In genomic region chr17:21536676-21537075, GRCm38 (mm10) we compare ENCODE assay signal across 14 mouse cellular contexts. TPM values are rescaled to one million over a fixed set of nuclear protein-coding genes. Genes with fewer than 3 reads are reported as not detected.
DNase-seq lines count a peak whose midpoint lies in the region; ATAC-seq and TF ChIP-seq lines count a peak whose summit lies in the region.
"Had no signal": no experiment of that assay in that cellular context is flagged by ENCODE, and none has a peak within 500 bp of the region (broad histone marks: within the 10 kb centered on the region; RNA-seq: fewer than 3 reads in every experiment).

No protein-coding gene starts in this region.

- ATAC-seq in heart, embryonic 14.5 days (ENCODE audit: insufficient number of reproducible peaks, insufficient read depth, low FRiP score, low read depth), result no peak
- no peak for ATAC-seq in megakaryocyte, adult 5-6 weeks (ENCODE audit: poor library complexity, severe bottlenecking)

- peak overlapping the region; percentile 67 for H3K4me2 ChIP-seq in heart, embryonic 14.5 days (ENCODE audit: low read length)

- H3K4me3 ChIP-seq in heart, embryonic 14.5 days (ENCODE audit: control insufficient read depth in 1 of 2, insufficient read depth in 1 of 2, low read depth in 1 of 2, low read length in 2 of 2), result no peak overlapping the region
- H3K4me3 ChIP-seq in heart, embryonic 10.5 days, result no peak overlapping the region
- peak overlapping the region; percentile 75 for H3K4me3 ChIP-seq in megakaryocyte, embryonic 14.5 days (replicated peaks)
- H3K4me3 ChIP-seq in thymus, adult 2 months (ENCODE audit: control insufficient read depth, insufficient read depth, low read length), result no peak overlapping the region
- H3K4me3 ChIP-seq in left cerebral cortex, adult 2 months, result no peak overlapping the region

- intact Hi-C loops in left cerebral cortex, adult 2 months (cut with DNase I), result loop anchor here (10.0 kb wide), 1 partner anchor 592 kb away; the partner anchor contains the start of gene Ppp2r1a

- no peak for TF ChIP-seq POLR2A in thymus, adult 2 months (IDR thresholded peaks at IDR 0.05; ENCODE audit: control insufficient read depth, extremely low read depth, insufficient read depth, low read length, poor library complexity)

- no peaks in the 10 kb centered on the region for H3K27me3 ChIP-seq in heart, embryonic 14.5 days (ENCODE audit: control insufficient read depth, insufficient read depth, low read length)
- H3K27me3 ChIP-seq in heart, embryonic 10.5 days (ENCODE audit: insufficient read depth, poor library complexity, severe bottlenecking), result no peaks in the 10 kb centered on the region
- H3K27me3 ChIP-seq in megakaryocyte, embryonic 14.5 days (replicated peaks), result no peaks in the 10 kb centered on the region
- H3K27me3 ChIP-seq in thymus, adult 2 months (ENCODE audit: control insufficient read depth, insufficient read depth, low read length), result no peaks in the 10 kb centered on the region
- H3K27me3 ChIP-seq: embryonic facial prominence, embryonic 15.5 days had no signal

- H3K4me1 ChIP-seq in heart, embryonic 14.5 days (ENCODE audit: control insufficient read depth in 2 of 2, insufficient read depth in 2 of 2, low read length in 2 of 2), result peaks cover 4 to 17% of the 10 kb centered on the region in 2 experiments
- H3K4me1 ChIP-seq in heart, embryonic 10.5 days, result peaks cover 12% of the 10 kb centered on the region
- peaks cover 42% of the 10 kb centered on the region for H3K4me1 ChIP-seq in megakaryocyte, embryonic 14.5 days
- peaks cover 17% of the 10 kb centered on the region for H3K4me1 ChIP-seq in thymus, adult 2 months (replicated peaks; ENCODE audit: control insufficient read depth, insufficient read depth, low read length)

- WGBS in heart, embryonic 14.5 days, result 37% methylated on average over 2 of the region's 2 CpGs
- 65% methylated on average over 2 of the region's 2 CpGs for WGBS in heart, embryonic 10.5 days
- 75% methylated on average over 2 of the region's 2 CpGs for WGBS in thymus, adult 2 months

- no peak overlapping the region for H3K9ac ChIP-seq in heart, embryonic 14.5 days (ENCODE audit: low read length)
- H3K9ac ChIP-seq: embryonic facial prominence, embryonic 15.5 days had no signal

- no peaks in the 10 kb centered on the region for H3K9me3 ChIP-seq in heart, embryonic 14.5 days (ENCODE audit: control insufficient read depth, low read length)
- no peaks in the 10 kb centered on the region for H3K9me3 ChIP-seq in heart, embryonic 10.5 days
- H3K9me3 ChIP-seq in megakaryocyte, embryonic 14.5 days, result no peaks in the 10 kb centered on the region
- H3K9me3 ChIP-seq: embryonic facial prominence, embryonic 15.5 days had no signal

- H3K27ac ChIP-seq in heart, embryonic 14.5 days (replicated peaks in 1 of 2; ENCODE audit: control insufficient read depth in 1 of 2, insufficient read depth in 1 of 2, low read depth in 2 of 2, low read length in 2 of 2), result no peak overlapping the region
- no peak overlapping the region for H3K27ac ChIP-seq in heart, embryonic 10.5 days
- H3K27ac ChIP-seq in thymus, adult 2 months (ENCODE audit: control insufficient read depth, insufficient read depth, low read length), result no peak overlapping the region
- H3K27ac ChIP-seq in left cerebral cortex, adult 2 months, result no peak overlapping the region
- H3K27ac ChIP-seq: embryonic facial prominence, embryonic 15.5 days had no signal

- TF ChIP-seq CTCF in thymus, adult 2 months (IDR thresholded peaks at IDR 0.05; ENCODE audit: borderline replicate concordance, control insufficient read depth, extremely low read depth, insufficient read depth, low read length, poor library complexity), result no peak
- TF ChIP-seq CTCF in left cerebral cortex, adult 2 months (IDR thresholded peaks at IDR 0.05), result no peak

- no peaks in the 10 kb centered on the region for H3K36me3 ChIP-seq in heart, embryonic 14.5 days (ENCODE audit: control insufficient read depth, insufficient read depth, low read length)
- H3K36me3 ChIP-seq in heart, embryonic 10.5 days, result no peaks in the 10 kb centered on the region
- peaks cover 38% of the 10 kb centered on the region for H3K36me3 ChIP-seq in megakaryocyte, embryonic 14.5 days (replicated peaks; ENCODE audit: low read length)
- H3K36me3 ChIP-seq in thymus, adult 2 months (ENCODE audit: control insufficient read depth, insufficient read depth, low read length), result no peaks in the 10 kb centered on the region
- H3K36me3 ChIP-seq: embryonic facial prominence, embryonic 15.5 days had no signal

- no peak for DNase-seq in heart, embryonic 10.5 days (ENCODE audit: low spot score)
- DNase-seq in adrenal gland, postnatal 25 days, result peak; percentile 5
- DNase-seq in frontal cortex, adult 2 months (ENCODE audit: extremely low spot score in 1 of 2, low spot score in 1 of 2), result no peak
- no peak for DNase-seq in thymus, adult 2 months
- no peak for DNase-seq in left cerebral cortex, adult 2 months (ENCODE audit: extremely low spot score in 1 of 2, low spot score in 2 of 2)
- DNase-seq: cerebellum, postnatal 14 days; heart, postnatal 36 days; kidney, adult 8-10 months; layer of hippocampus, adult 9-11 months; lung, adult 2 months had no signal

RNA-seq across cellular contexts. Expression of gene Zfp52, which starts 1.3 kb away (rescaled TPM):
- 3.8 and 4.0 TPM in 2 replicates for polyA plus RNA-seq in heart, embryonic 14.5 days (2014; fragmentation: Nextera tagmentation; extraction: Ambion mirVana)
- 2.0 and 2.1 TPM in 2 replicates for polyA plus RNA-seq in heart, embryonic 10.5 days (2016; fragmentation: Nextera tagmentation; extraction: Ambion mirVana)
- 1.1 TPM in 1 of 2 replicates, not detected in the other for polyA plus RNA-seq in megakaryocyte, embryonic 14.5 days (2012; ENCODE audit: insufficient read depth, low replicate concordance)
- 20.2 and 25.4 TPM in 2 replicates for total RNA-seq in megakaryocyte, adult 5-6 weeks (2015)
- total RNA-seq in megakaryocyte, adult 5-6 weeks (2017), result 31.0 and 36.1 TPM in 2 replicates
- 30.4 and 31.9 TPM in 2 replicates for total RNA-seq in adrenal gland, postnatal 25 days (2021)
- polyA plus RNA-seq in frontal cortex, adult 2 months (2012; rRNA removed), result 2.8 and 3.4 TPM in 2 replicates
- polyA plus RNA-seq in thymus, adult 2 months (2012; rRNA removed), result 0.47 and 0.73 TPM in 2 replicates
- 1 to 10 TPM; 6.5 to 6.8 TPM for total RNA-seq in left cerebral cortex, adult 2 months (2021)

RNA-seq across cellular contexts. Expression of gene Zfp948, which starts 30.1 kb away (rescaled TPM):
- polyA plus RNA-seq in heart, embryonic 14.5 days (2014; fragmentation: Nextera tagmentation; extraction: Ambion mirVana), result 14.7 and 14.8 TPM in 2 replicates
- 15.6 and 19.0 TPM in 2 replicates for polyA plus RNA-seq in heart, embryonic 10.5 days (2016; fragmentation: Nextera tagmentation; extraction: Ambion mirVana)
- 1.5 TPM in 1 of 2 replicates, not detected in the other for polyA plus RNA-seq in megakaryocyte, embryonic 14.5 days (2012; ENCODE audit: insufficient read depth, low replicate concordance)
- total RNA-seq in megakaryocyte, adult 5-6 weeks (2015), result 2.0 and 3.4 TPM in 2 replicates
- 1.8 and 3.0 TPM in 2 replicates for total RNA-seq in megakaryocyte, adult 5-6 weeks (2017)
- 10.0 and 10.7 TPM in 2 replicates for total RNA-seq in adrenal gland, postnatal 25 days (2021)
- polyA plus RNA-seq in frontal cortex, adult 2 months (2012; rRNA removed), result 10.0 and 12.3 TPM in 2 replicates
- 0.14 and 0.44 TPM in 2 replicates for polyA plus RNA-seq in thymus, adult 2 months (2012; rRNA removed)
- 10 to 100 TPM in 1 of 2 experiments, 1 to 10 TPM in 1; 9.8 to 18.1 TPM for total RNA-seq in left cerebral cortex, adult 2 months (2021)

RNA-seq across cellular contexts. Expression of gene Zfp53, which starts 47.9 kb away (rescaled TPM):
- polyA plus RNA-seq in heart, embryonic 14.5 days (2014; fragmentation: Nextera tagmentation; extraction: Ambion mirVana), result 5.3 and 5.5 TPM in 2 replicates
- polyA plus RNA-seq in heart, embryonic 10.5 days (2016; fragmentation: Nextera tagmentation; extraction: Ambion mirVana), result 6.4 and 8.0 TPM in 2 replicates
- 2.9 TPM in 1 of 2 replicates, not detected in the other for polyA plus RNA-seq in megakaryocyte, embryonic 14.5 days (2012; ENCODE audit: insufficient read depth, low replicate concordance)
- total RNA-seq in megakaryocyte, adult 5-6 weeks (2015), result 23.9 and 25.5 TPM in 2 replicates
- 13.7 and 16.0 TPM in 2 replicates for total RNA-seq in megakaryocyte, adult 5-6 weeks (2017)
- 4.7 and 5.4 TPM in 2 replicates for total RNA-seq in adrenal gland, postnatal 25 days (2021)
- 2.9 and 3.5 TPM in 2 replicates for polyA plus RNA-seq in frontal cortex, adult 2 months (2012; rRNA removed)
- 2.9 and 3.7 TPM in 2 replicates for polyA plus RNA-seq in thymus, adult 2 months (2012; rRNA removed)
- 1 to 10 TPM; 4.0 to 5.1 TPM for total RNA-seq in left cerebral cortex, adult 2 months (2021)
